Mouse (Mus musculus): Measurements from ENCODE around the gene Themis.

GRCm38 (mm10) chr10:28776777-28777402 is 108.7 kb downstream of the Themis start:
- TF ChIP-seq POLR2A (IDR thresholded peaks at IDR 0.05; ENCODE audit: extremely low read depth, insufficient read depth, low read length): no peak
- no peak for TF ChIP-seq CTCF (IDR thresholded peaks at IDR 0.05; ENCODE audit: extremely low read depth, insufficient read depth, low read length)
